15 mouse cellular contexts compared by ENCODE assay signal in the genomic region with DNA sequence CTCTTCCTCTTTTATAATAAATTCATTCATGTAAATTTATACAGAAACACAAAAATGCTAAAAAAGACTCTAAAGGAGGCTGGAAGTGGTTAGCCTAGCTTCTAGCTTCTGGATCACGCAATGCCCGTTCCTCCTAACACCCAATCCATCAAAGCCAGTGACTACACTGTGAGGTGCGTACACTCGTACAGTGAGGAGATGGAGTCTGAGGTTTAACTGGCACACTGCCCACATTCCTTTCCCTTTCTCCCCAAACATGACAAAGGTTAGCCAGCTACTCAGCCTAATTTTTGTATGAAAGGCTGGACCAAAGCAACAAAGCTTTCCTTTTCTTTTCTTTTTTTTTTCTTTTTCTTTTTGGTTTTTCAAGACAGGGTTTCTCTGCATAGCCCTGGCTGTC. TPM values are rescaled to one million over a fixed set of nuclear protein-coding genes. Genes with fewer than 3 reads are reported as not detected.
DNase-seq lines count a peak whose midpoint lies in the region; ATAC-seq and TF ChIP-seq lines count a peak whose summit lies in the region.
"Had no signal": no experiment of that assay in that cellular context is flagged by ENCODE, and none has a peak within 500 bp of the region (broad histone marks: within the 10 kb centered on the region; RNA-seq: fewer than 3 reads in every experiment).

No protein-coding gene starts in this region.

- H3K4me2 ChIP-seq in lung, embryonic 14.5 days: no peak overlapping the region
- H3K4me2 ChIP-seq in liver, embryonic 15.5 days: no peak overlapping the region

- WGBS in lung, embryonic 14.5 days: 17% methylated on average over 4 of the region's 4 CpGs
- WGBS in lung, adult 2 months: 42% methylated on average over 4 of the region's 4 CpGs
- WGBS in liver, embryonic 15.5 days (ENCODE audit: insufficient replicate concordance): 83% methylated on average over 4 of the region's 4 CpGs

- no peak overlapping the region for H3K4me3 ChIP-seq in lung, embryonic 14.5 days (ENCODE audit: low read depth, low read length)
- H3K4me3 ChIP-seq in lung, adult 2 months (replicated peaks; ENCODE audit: extremely low read depth, low read depth, low read length): no peak overlapping the region
- no peak overlapping the region for H3K4me3 ChIP-seq in liver, embryonic 15.5 days (replicated peaks)
- H3K4me3 ChIP-seq: midbrain, embryonic 10.5 days had no signal

- peak; percentile 65 for ATAC-seq in lung, embryonic 14.5 days (ENCODE audit: insufficient read depth)
- ATAC-seq in liver, embryonic 15.5 days (ENCODE audit: insufficient read depth): no peak
- no peak for ATAC-seq in megakaryocyte-erythroid progenitor cell, adult 5-6 weeks (replicated peaks; ENCODE audit: low FRiP score, low TSS enrichment, poor library complexity, severe bottlenecking)
- ATAC-seq: forebrain, embryonic 14.5 days; hindbrain, postnatal 0 days had no signal

- no peak overlapping the region for H3K9ac ChIP-seq in lung, embryonic 14.5 days
- H3K9ac ChIP-seq in liver, embryonic 15.5 days: no peak overlapping the region

- DNase-seq in heart, adult 11 months: peak; percentile 75
- no peak for DNase-seq in heart, postnatal 4 days
- peak; percentile 72 for DNase-seq in lung, embryonic 14.5 days
- no peak for DNase-seq in lung, adult 2 months
- DNase-seq in layer of hippocampus, postnatal 25 days (ENCODE audit: extremely low spot score in 1 of 2, low spot score in 1 of 2): no peak
- DNase-seq: cerebellum, adult 11 months; cerebellum, postnatal 14 days; layer of hippocampus, postnatal 36 days; thymus, postnatal 4 days had no signal

- no peaks in the 10 kb centered on the region for H3K9me3 ChIP-seq in lung, embryonic 14.5 days (ENCODE audit: low read depth, low read length)
- no peaks in the 10 kb centered on the region for H3K9me3 ChIP-seq in liver, embryonic 15.5 days (replicated peaks)
- H3K9me3 ChIP-seq: midbrain, embryonic 10.5 days had no signal

- no peak overlapping the region for H3K27ac ChIP-seq in lung, embryonic 14.5 days (ENCODE audit: low read depth)
- H3K27ac ChIP-seq in liver, embryonic 15.5 days (replicated peaks): peak overlapping the region; percentile 74
- H3K27ac ChIP-seq: hindbrain, postnatal 0 days; midbrain, embryonic 10.5 days; stomach, postnatal 0 days had no signal

- no peak for TF ChIP-seq POLR2A in lung, adult 2 months (IDR thresholded peaks at IDR 0.05; ENCODE audit: borderline replicate concordance, extremely low read depth, low read depth, low read length)

- no peak for TF ChIP-seq CTCF in lung, embryonic 14.5 days (IDR thresholded peaks at IDR 0.05; ENCODE audit: low read depth)
- TF ChIP-seq CTCF in lung, adult 2 months (IDR thresholded peaks at IDR 0.05; ENCODE audit: insufficient read depth, low read length): no peak

- no peaks in the 10 kb centered on the region for H3K27me3 ChIP-seq in lung, embryonic 14.5 days (ENCODE audit: insufficient read depth, low read length)
- no peaks in the 10 kb centered on the region for H3K27me3 ChIP-seq in liver, embryonic 15.5 days

- H3K4me1 ChIP-seq in lung, embryonic 14.5 days (ENCODE audit: insufficient read depth): no peaks in the 10 kb centered on the region
- no peaks in the 10 kb centered on the region for H3K4me1 ChIP-seq in lung, adult 2 months (ENCODE audit: control insufficient read depth, insufficient read depth, low read length)
- H3K4me1 ChIP-seq in liver, embryonic 15.5 days (replicated peaks): peaks cover 35% of the 10 kb centered on the region
- H3K4me1 ChIP-seq: midbrain, embryonic 10.5 days had no signal

- peaks cover 63% of the 10 kb centered on the region for H3K36me3 ChIP-seq in lung, embryonic 14.5 days (ENCODE audit: insufficient read depth)
- H3K36me3 ChIP-seq in liver, embryonic 15.5 days (replicated peaks): peaks cover 71% of the 10 kb centered on the region

RNA-seq across cellular contexts. Expression of a gene that starts 33.9 kb away (rescaled TPM):
- 10 to 100 TPM; 11.4 to 13.1 TPM for total RNA-seq in heart, postnatal 4 days (2021)
- polyA plus RNA-seq in lung, embryonic 14.5 days (2014; fragmentation: Nextera tagmentation; extraction: Ambion mirVana): 44.2 and 46.8 TPM in 2 replicates
- 0.68 and 0.78 TPM in 2 replicates for polyA plus RNA-seq in lung, adult 2 months (2012; rRNA removed)
- 32.3 and 33.7 TPM in 2 replicates for polyA plus RNA-seq in liver, embryonic 15.5 days (2015; fragmentation: Nextera tagmentation; extraction: Ambion mirVana)
- total RNA-seq in layer of hippocampus, postnatal 25 days (2021): 1 to 10 TPM; 5.1 to 5.4 TPM
- 89.1 and 89.8 TPM in 2 replicates for total RNA-seq in megakaryocyte-erythroid progenitor cell, adult 5-6 weeks (2014; fragmentation: Nextera tagmentation)
- 121 and 169 TPM in 2 replicates for total RNA-seq in megakaryocyte-erythroid progenitor cell, adult 5-6 weeks (2017)

RNA-seq across cellular contexts. Expression of a gene that starts 34.0 kb away (rescaled TPM):
- total RNA-seq in heart, postnatal 4 days (2021): 10 to 100 TPM; 17.6 to 18.2 TPM
- polyA plus RNA-seq in lung, embryonic 14.5 days (2014; fragmentation: Nextera tagmentation; extraction: Ambion mirVana): 4.1 and 4.3 TPM in 2 replicates
- polyA plus RNA-seq in lung, adult 2 months (2012; rRNA removed): 2.3 and 4.6 TPM in 2 replicates
- polyA plus RNA-seq in liver, embryonic 15.5 days (2015; fragmentation: Nextera tagmentation; extraction: Ambion mirVana): 2.0 and 2.5 TPM in 2 replicates
- total RNA-seq in layer of hippocampus, postnatal 25 days (2021): 10 to 100 TPM; 11.1 TPM
- 26.8 and 39.5 TPM in 2 replicates for total RNA-seq in megakaryocyte-erythroid progenitor cell, adult 5-6 weeks (2014; fragmentation: Nextera tagmentation)
- 20.5 and 25.6 TPM in 2 replicates for total RNA-seq in megakaryocyte-erythroid progenitor cell, adult 5-6 weeks (2017)

RNA-seq across cellular contexts. Expression of a gene that starts 53.5 kb away (rescaled TPM):
- total RNA-seq in heart, postnatal 4 days (2021): 1 to 10 TPM; 7.4 TPM
- 3.5 and 4.1 TPM in 2 replicates for polyA plus RNA-seq in lung, embryonic 14.5 days (2014; fragmentation: Nextera tagmentation; extraction: Ambion mirVana)
- polyA plus RNA-seq in lung, adult 2 months (2012; rRNA removed): 9.9 and 11.3 TPM in 2 replicates
- polyA plus RNA-seq in liver, embryonic 15.5 days (2015; fragmentation: Nextera tagmentation; extraction: Ambion mirVana): 4.5 and 4.9 TPM in 2 replicates
- total RNA-seq in layer of hippocampus, postnatal 25 days (2021): 1 to 10 TPM; 1.5 to 1.8 TPM
- total RNA-seq in megakaryocyte-erythroid progenitor cell, adult 5-6 weeks (2014; fragmentation: Nextera tagmentation): 1.9 and 4.1 TPM in 2 replicates
- total RNA-seq in megakaryocyte-erythroid progenitor cell, adult 5-6 weeks (2017): 2.6 and 3.5 TPM in 2 replicates

RNA-seq across cellular contexts. Expression of a gene that starts 55.3 kb away (rescaled TPM):
- total RNA-seq in heart, postnatal 4 days (2021): 10 to 100 TPM; 68.9 to 73.5 TPM
- 97.1 and 101 TPM in 2 replicates for polyA plus RNA-seq in lung, embryonic 14.5 days (2014; fragmentation: Nextera tagmentation; extraction: Ambion mirVana)
- 27.9 and 41.8 TPM in 2 replicates for polyA plus RNA-seq in lung, adult 2 months (2012; rRNA removed)
- polyA plus RNA-seq in liver, embryonic 15.5 days (2015; fragmentation: Nextera tagmentation; extraction: Ambion mirVana): 27.0 and 28.0 TPM in 2 replicates
- total RNA-seq in layer of hippocampus, postnatal 25 days (2021): 10 to 100 TPM; 57.4 to 61.4 TPM
- total RNA-seq in megakaryocyte-erythroid progenitor cell, adult 5-6 weeks (2014; fragmentation: Nextera tagmentation): 82.4 and 115 TPM in 2 replicates
- 46.1 and 59.3 TPM in 2 replicates for total RNA-seq in megakaryocyte-erythroid progenitor cell, adult 5-6 weeks (2017)

Comparison
In these comparisons a context has a peak if more than half of its experiments do, and no peak if none do; other contexts are left out.
1. DNase-seq: peak in heart, adult 11 months (single experiment) and lung, embryonic 14.5 days (single experiment); none in heart, postnatal 4 days (single experiment), lung, adult 2 months (single experiment) and layer of hippocampus, postnatal 25 days (0 of 2).
2. RNA of a gene that starts 33.9 kb away (total RNA-seq): 89.1 to 169 TPM in megakaryocyte-erythroid progenitor cell, adult 5-6 weeks; 11.4 to 13.1 TPM in heart, postnatal 4 days and 5.1 to 5.4 TPM in layer of hippocampus, postnatal 25 days; every median in the first group is over 4 times any median in the second.